Mouse (Mus musculus) c-Kit-negative CD71-positive TER-119-positive erythroid progenitor cells, embryonic 14.5 days (primary cell): Measurements from ENCODE around the gene Zfp385b.
A peak's percentile ranks its signal among the peaks of the same experiment; 100 is the strongest.
"Not testable (repeated sequence)": the region's sequence is repeated elsewhere in the genome, so short reads cannot be mapped to it uniquely, and the experiment has no call there.

Experiments
- DNase-seq: peaks from one replicate; pipeline ENCODE4 v3.0.0-alpha.2; 2013; ENCODE audit warnings: low read depth, low spot score

The Zfp385b gene

GRCm38 (mm10) chr2:77460011-77460410 lies 359.4 kb downstream of the Zfp385b start:
- no peak for DNase-seq

- no peak for DNase-seq
These were observed 361.0 kb downstream of the Zfp385b start for GRCm38 (mm10) chr2:77458431-77458830.

GRCm38 (mm10) chr2:77457120-77457519 lies 362.3 kb downstream of the Zfp385b start:
- no peak for DNase-seq

- peak; percentile 5 for DNase-seq
These were observed 362.8 kb downstream of the Zfp385b start for GRCm38 (mm10) chr2:77456602-77457001.

- DNase-seq = no peak
These were observed 365.0 kb downstream of the Zfp385b start for GRCm38 (mm10) chr2:77454341-77454937.

GRCm38 (mm10) chr2:77453786-77454185 lies 365.7 kb downstream of the Zfp385b start:
- no peak for DNase-seq

- not testable (repeated sequence) for DNase-seq
These were observed 369.4 kb downstream of the Zfp385b start for GRCm38 (mm10) chr2:77450017-77450416.

GRCm38 (mm10) chr2:77448951-77449480 lies 370.4 kb downstream of the Zfp385b start:
- no peak for DNase-seq

GRCm38 (mm10) chr2:77444282-77444681 lies 375.2 kb downstream of the Zfp385b start:
- no peak for DNase-seq

- DNase-seq = no peak
These were observed 378.8 kb downstream of the Zfp385b start for GRCm38 (mm10) chr2:77440591-77440990.

- DNase-seq = no peak
These were observed 383.1 kb downstream of the Zfp385b start for GRCm38 (mm10) chr2:77436241-77436759.

- no peak for DNase-seq
These were observed 400.0 kb downstream of the Zfp385b start for GRCm38 (mm10) chr2:77419476-77419875.

- DNase-seq = no peak
These were observed 401.4 kb downstream of the Zfp385b start for GRCm38 (mm10) chr2:77418078-77418477.

GRCm38 (mm10) chr2:77412171-77412570 lies 407.3 kb downstream of the Zfp385b start:
- DNase-seq = no peak

GRCm38 (mm10) chr2:77411612-77412011 lies 407.8 kb downstream of the Zfp385b start:
- DNase-seq = no peak

- no peak for DNase-seq
These were observed 409.8 kb downstream of the Zfp385b start for GRCm38 (mm10) chr2:77409521-77410135.

GRCm38 (mm10) chr2:77408972-77409371 lies 410.5 kb downstream of the Zfp385b start:
- DNase-seq = no peak

GRCm38 (mm10) chr2:77402329-77402728 lies 417.1 kb downstream of the Zfp385b start:
- no peak for DNase-seq

GRCm38 (mm10) chr2:77401438-77402235 lies 417.8 kb downstream of the Zfp385b start:
- DNase-seq = no peak

- DNase-seq = no peak
These were observed 425.6 kb downstream of the Zfp385b start for GRCm38 (mm10) chr2:77393881-77394280.

- no peak for DNase-seq
These were observed 431.3 kb downstream of the Zfp385b start for GRCm38 (mm10) chr2:77388186-77388585.

GRCm38 (mm10) chr2:77386515-77386914 lies 432.9 kb downstream of the Zfp385b start:
- DNase-seq = peak; percentile 8
